Mouse (Mus musculus) limb, embryonic 14.5 days (tissue): ENCODE measurements around the gene Cyb5d2. TPM values are rescaled to one million over a fixed set of nuclear protein-coding genes. Genes with fewer than 3 reads are reported as not detected.

Experiments
- ATAC-seq: fragments of 200-750 bp; cut with Nextera tagmentation; 2 replicates; pipeline ENCODE4 v1.8.0; 2017; ENCODE audit warnings: low read depth, moderate number of reproducible peaks, moderate TSS enrichment; ENCODE audit not compliant: low FRiP score
- DNase-seq: peaks from one replicate; pipeline ENCODE4 v3.0.0-alpha.2; 2015; ENCODE audit warnings: low spot score
- H3K27ac ChIP-seq: fragments of 300-500 bp; sonication (generic); replicated peaks from 2 replicates; pipeline ENCODE4 v1.5.1; 2014; ENCODE audit warnings: low read depth, mild to moderate bottlenecking, low read length, moderate library complexity, mixed read lengths
- H3K27me3 ChIP-seq: fragments of 300-500 bp; sonication (generic); 2 replicates; pipeline ENCODE4 v1.6.1; 2014; ENCODE audit warnings: low read length, mixed read lengths; ENCODE audit not compliant: control insufficient read depth, insufficient read depth
- H3K36me3 ChIP-seq: fragments of 300-500 bp; sonication (generic); 2 replicates; pipeline ENCODE4 v1.6.1; 2014; ENCODE audit warnings: mild to moderate bottlenecking, low read length, moderate library complexity, mixed read lengths; ENCODE audit not compliant: control insufficient read depth, insufficient read depth
- H3K4me1 ChIP-seq: fragments of 300-500 bp; sonication (generic); 2 replicates; pipeline ENCODE4 v1.6.1; 2014; ENCODE audit warnings: antibody characterized with exemption, low read length, mixed read lengths; ENCODE audit not compliant: control insufficient read depth, insufficient read depth
- H3K4me2 ChIP-seq: fragments of 300-500 bp; sonication (generic); replicated peaks from 2 replicates; pipeline ENCODE4 v1.6.1; 2014; ENCODE audit warnings: low read depth, mild to moderate bottlenecking, low read length, moderate library complexity; ENCODE audit not compliant: severe bottlenecking
- H3K4me3 ChIP-seq: fragments of 300-500 bp; sonication (generic); replicated peaks from 2 replicates; pipeline ENCODE4 v1.5.1; 2014; ENCODE audit warnings: low read length
- H3K9ac ChIP-seq: fragments of 300-500 bp; sonication (generic); 2 replicates; pipeline ENCODE4 v1.6.1; 2014; ENCODE audit warnings: mild to moderate bottlenecking, low read depth, low read length, moderate library complexity; ENCODE audit not compliant: severe bottlenecking
- H3K9me3 ChIP-seq: fragments of 300-500 bp; sonication (generic); 2 replicates; pipeline ENCODE4 v1.6.1; 2016; ENCODE audit warnings: low read length; ENCODE audit not compliant: control insufficient read depth
- POLR2A ChIP-seq: fragments of 200-500 bp; IDR thresholded peaks from 2 replicates; pipeline ENCODE4 v1.8.0; 2012; ENCODE audit warnings: inconsistent platforms, mild to moderate bottlenecking, moderate library complexity, borderline replicate concordance; ENCODE audit not compliant: insufficient read depth, insufficient read length; ENCODE audit errors: extremely low read depth
- WGBS: fragments of 180-500 bp; shearing (Covaris S2); extraction: QIAGEN DNeasy Blood & Tissue Kit; methylation state at CpG from one replicate; pipeline ENCODE4 v1.1.7; 2014; 5-methylcytosine and 5-hydroxymethylcytosine counted together
- polyA plus RNA-seq, 2 experiments: library from polyadenylated mRNA; depleted of rRNA in 1 of 2; stranded (reverse) in 1 of 2; unstranded in 1 of 2; fragments of >200 nt; fragmentation: Nextera tagmentation in 1 of 2; extraction: Ambion mirVana in 1 of 2; gene quantifications; 2 replicates each; pipeline versions ENCODE4 v1.2.1 to v1.2.3; 2012 to 2014

Cyb5d2 gene
- polyA plus RNA-seq, 2 experiments, result 4.5 to 5.0 TPM

DNA sequence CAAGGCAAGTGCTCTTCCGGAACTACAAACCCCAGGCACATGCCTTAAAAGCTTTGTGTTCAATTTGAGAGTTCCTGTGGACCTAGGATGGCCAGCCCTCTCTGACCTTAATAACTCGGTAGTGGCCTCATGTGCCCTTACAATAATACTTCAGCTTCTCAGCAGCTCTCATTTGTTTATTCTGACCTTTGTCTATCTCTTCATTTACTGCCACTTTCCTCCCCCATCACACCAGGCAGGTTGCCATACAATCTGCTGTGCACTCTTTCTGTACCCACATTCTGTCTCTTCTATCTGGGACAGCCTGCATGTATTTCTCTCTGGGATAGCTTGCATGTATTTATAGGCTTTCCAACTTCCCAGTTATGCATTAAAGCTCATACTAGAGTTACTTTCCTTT, 10.6 kb upstream of the Cyb5d2 start:
- H3K4me3 ChIP-seq, result no peak overlapping the region
- 0 out of 2 replicates have a peak, but pooled peaks cover 3% of the 10 kb centered on the region for H3K4me1 ChIP-seq
- ATAC-seq (no peak), DNase-seq (no peak)
- no peaks in the 10 kb centered on the region; the same call in 1 of the 2 replicates for H3K36me3 ChIP-seq
- H3K27ac ChIP-seq, result no peak overlapping the region
- no peaks in the 10 kb centered on the region for H3K27me3 ChIP-seq
- no peak overlapping the region for H3K4me2 ChIP-seq
- H3K9me3 ChIP-seq, result no peaks in the 10 kb centered on the region
- H3K9ac ChIP-seq, result no peak overlapping the region
- WGBS, result 75% methylated on average over 2 of the region's 2 CpGs
- no peak for TF ChIP-seq POLR2A

DNA sequence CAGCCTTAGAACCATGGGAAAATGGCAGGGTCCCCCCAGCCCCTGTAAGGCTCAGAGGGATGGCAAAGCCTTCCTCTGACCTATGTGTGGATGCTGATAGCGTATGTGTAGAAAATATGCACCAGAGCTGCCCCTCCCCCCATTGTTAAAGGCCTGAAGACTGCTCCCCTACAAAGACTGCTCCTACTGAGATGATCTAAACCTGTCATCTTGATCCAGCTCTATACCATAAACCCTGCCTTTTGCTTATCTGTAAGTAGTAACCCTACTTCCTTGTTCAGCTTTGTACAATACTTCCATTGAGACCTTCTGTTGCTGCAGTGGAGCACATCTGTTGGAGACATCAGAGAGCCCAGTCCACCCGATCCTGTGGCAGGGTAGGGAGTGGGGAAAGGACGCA, 9.3 kb upstream of the Cyb5d2 start:
- ATAC-seq, result no peak
- Histone ChIP-seq H3K27ac (no peak overlapping the region), H3K4me1 (0 out of 2 replicates have a peak, but pooled peaks cover 3% of the 10 kb centered on the region), H3K4me2 (no peak overlapping the region), H3K9ac (no peak overlapping the region), H3K27me3 (no peaks in the 10 kb centered on the region), H3K9me3 (no peaks in the 10 kb centered on the region), H3K36me3 (no peaks in the 10 kb centered on the region; the same call in 1 of the 2 replicates), H3K4me3 (no peak overlapping the region)
- 89% methylated on average over 3 of the region's 3 CpGs for WGBS
- DNase-seq, result no peak
- TF ChIP-seq POLR2A, result no peak

DNA sequence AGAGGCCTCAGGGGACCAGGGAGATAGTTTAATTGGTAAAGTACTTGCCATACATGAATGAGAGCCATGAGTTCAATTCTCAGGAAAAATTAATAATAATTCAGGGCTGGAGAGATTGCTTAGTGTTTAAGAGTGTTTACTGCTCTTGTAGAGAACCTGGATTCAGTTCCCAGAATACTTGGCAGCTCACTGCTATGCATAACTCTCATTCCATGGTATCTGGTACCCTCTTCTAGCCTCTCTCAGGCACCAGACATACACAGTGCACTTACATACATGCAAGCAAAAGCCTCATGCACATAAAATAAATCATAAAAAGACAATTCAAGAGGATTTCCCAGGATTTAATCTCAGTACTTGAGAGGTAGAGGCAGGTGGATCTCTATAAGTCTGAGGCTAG, 8.6 kb upstream of the Cyb5d2 start:
- H3K27ac ChIP-seq, result no peak overlapping the region
- no peaks in the 10 kb centered on the region for H3K27me3 ChIP-seq
- TF ChIP-seq POLR2A, result no peak
- H3K4me3 ChIP-seq, result no peak overlapping the region
- no peak for ATAC-seq
- H3K36me3 ChIP-seq, result no peaks in the 10 kb centered on the region; the same call in 1 of the 2 replicates
- DNase-seq, result no peak
- no peaks in the 10 kb centered on the region for H3K9me3 ChIP-seq
- no peak overlapping the region for H3K4me2 ChIP-seq
- H3K4me1 ChIP-seq, result 0 out of 2 replicates have a peak, but pooled peaks cover 3% of the 10 kb centered on the region
- no peak overlapping the region for H3K9ac ChIP-seq

DNA sequence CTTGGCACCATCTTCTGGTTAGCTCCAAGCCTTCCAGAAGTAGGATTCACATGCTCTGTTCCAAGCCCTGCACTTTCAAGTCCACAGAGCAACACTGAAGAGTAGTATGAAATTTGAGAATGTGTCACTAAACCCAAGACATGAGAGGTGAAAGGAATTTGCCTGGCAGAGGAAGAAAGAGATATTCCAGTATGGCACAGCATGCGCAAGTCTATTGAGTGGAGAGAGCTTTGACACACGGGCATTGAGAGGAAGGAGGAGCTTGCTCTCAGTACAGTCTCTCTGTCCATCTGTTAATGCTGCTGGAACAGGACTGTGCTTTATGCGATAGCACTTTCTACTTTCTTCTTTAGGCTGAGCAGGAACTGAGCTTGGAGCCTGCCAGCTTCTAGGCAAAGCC, 7.1 kb upstream of the Cyb5d2 start:
- Histone ChIP-seq H3K4me2 (no peak overlapping the region), H3K4me1 (0 out of 2 replicates have a peak, but pooled peaks cover 3% of the 10 kb centered on the region), H3K9ac (no peak overlapping the region), H3K27me3 (no peaks in the 10 kb centered on the region), H3K4me3 (no peak overlapping the region), H3K36me3 (peaks cover 4% of the 10 kb centered on the region; the same call in 1 of the 2 replicates), H3K27ac (no peak overlapping the region), H3K9me3 (no peaks in the 10 kb centered on the region)
- 65% methylated on average over 3 of the region's 3 CpGs for WGBS
- no peak for TF ChIP-seq POLR2A
- DNase-seq, result no peak
- ATAC-seq, result no peak; the same call in 1 of the 2 replicates

DNA sequence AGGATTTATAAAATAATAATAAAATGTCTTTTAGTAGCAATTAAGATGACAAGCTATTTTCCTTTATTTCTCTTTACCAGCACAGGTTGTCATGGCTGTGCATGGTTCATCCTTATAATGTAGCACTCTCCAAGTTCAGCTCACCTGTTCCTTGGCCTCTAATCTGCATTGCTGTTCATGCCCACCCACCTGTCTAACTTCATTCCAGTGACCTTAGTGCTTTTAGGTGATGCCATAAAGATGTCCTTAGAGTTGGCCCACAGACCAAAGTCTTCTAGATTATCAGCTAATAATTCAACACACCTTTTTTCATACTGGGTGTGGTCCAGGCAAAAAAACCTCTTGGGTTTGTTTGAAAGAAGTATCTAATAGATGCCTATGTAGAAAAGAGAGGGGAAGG, 5.2 kb upstream of the Cyb5d2 start:
- H3K9me3 ChIP-seq, result no peaks in the 10 kb centered on the region
- DNase-seq (no peak), ATAC-seq (no peak)
- TF ChIP-seq POLR2A, result no peak
- H3K27me3 ChIP-seq, result no peaks in the 10 kb centered on the region
- H3K27ac ChIP-seq, result no peak overlapping the region
- no peak overlapping the region for H3K4me2 ChIP-seq
- H3K4me1 ChIP-seq, result 0 out of 2 replicates have a peak, but pooled peaks cover 3% of the 10 kb centered on the region
- H3K36me3 ChIP-seq, result peaks cover 4% of the 10 kb centered on the region; the same call in 1 of the 2 replicates
- no peak overlapping the region for H3K9ac ChIP-seq
- H3K4me3 ChIP-seq, result no peak overlapping the region

DNA sequence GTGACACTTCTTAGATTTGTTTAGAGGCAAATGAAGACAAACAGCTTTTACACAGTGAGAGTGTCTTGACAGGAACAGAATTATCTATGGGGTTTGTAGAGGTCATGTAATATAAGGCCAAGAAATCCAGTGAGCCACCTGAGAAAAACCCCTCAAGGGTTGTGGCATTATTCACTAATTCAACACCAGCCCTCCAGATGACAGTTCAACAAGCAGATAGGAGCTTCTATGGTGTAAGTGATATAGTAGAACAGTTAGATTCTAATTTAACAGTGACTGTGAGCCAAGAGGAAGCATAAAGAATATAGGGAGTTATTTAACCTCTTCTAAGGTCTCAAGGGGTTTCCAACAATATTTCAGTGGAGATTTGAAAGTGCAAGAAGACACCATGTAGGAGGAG, 2.2 kb upstream of the Cyb5d2 start:
- peaks cover 4% of the 10 kb centered on the region; the same call in 1 of the 2 replicates for H3K36me3 ChIP-seq
- H3K4me2 ChIP-seq, result no peak overlapping the region
- no peaks in the 10 kb centered on the region for H3K9me3 ChIP-seq
- TF ChIP-seq POLR2A, result no peak
- H3K4me3 ChIP-seq, result no peak overlapping the region
- H3K27ac ChIP-seq, result no peak overlapping the region
- H3K9ac ChIP-seq, result no peak overlapping the region
- no peaks in the 10 kb centered on the region for H3K27me3 ChIP-seq
- DNase-seq (no peak), ATAC-seq (no peak)
- peaks cover under 1% of the 10 kb centered on the region; the same call in 1 of the 2 replicates for H3K4me1 ChIP-seq
